Mouse (Mus musculus): ENCODE data around the gene Gm9945.

The Gm9945 gene

DNA sequence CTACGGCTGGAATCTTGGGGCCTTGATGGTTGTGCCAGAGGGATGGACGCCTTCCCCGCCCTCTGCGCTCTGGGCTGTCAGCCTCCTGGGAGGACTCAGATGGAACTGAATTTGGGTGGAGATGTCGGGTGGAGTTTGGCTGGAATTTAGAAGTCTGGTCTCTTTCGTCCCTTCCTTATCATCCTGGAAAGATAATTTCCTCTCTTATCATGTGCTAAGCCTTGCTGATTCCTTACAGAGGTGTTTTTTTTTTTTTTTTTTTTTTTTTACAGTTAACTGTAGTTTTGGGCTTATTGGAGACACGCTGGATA is 41.8 kb downstream of the Gm9945 start:
- DNase-seq (ENCODE audit: extremely low spot score, low read depth, low spot score), result no peak

DNA sequence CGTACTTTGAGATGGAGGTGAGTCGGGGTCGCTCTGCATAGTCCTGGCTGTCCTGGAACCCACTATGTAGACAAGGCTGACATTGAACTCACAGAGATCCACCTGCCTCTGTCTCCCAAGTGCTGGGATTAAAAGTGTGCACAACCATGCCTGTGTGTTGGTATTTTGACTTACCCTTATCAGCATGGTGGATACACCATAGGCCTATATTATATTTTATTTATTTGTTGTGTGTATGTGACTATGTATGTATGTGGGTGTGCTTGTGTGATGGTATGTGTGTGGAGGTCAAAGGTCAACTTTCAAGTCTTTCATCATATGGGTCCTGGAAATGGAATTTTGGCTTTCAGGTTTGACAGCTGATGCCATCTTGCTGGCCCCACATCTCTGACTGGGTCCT is 42.4 kb downstream of the Gm9945 start:
- DNase-seq (ENCODE audit: extremely low spot score, low read depth, low spot score), result no peak

DNA sequence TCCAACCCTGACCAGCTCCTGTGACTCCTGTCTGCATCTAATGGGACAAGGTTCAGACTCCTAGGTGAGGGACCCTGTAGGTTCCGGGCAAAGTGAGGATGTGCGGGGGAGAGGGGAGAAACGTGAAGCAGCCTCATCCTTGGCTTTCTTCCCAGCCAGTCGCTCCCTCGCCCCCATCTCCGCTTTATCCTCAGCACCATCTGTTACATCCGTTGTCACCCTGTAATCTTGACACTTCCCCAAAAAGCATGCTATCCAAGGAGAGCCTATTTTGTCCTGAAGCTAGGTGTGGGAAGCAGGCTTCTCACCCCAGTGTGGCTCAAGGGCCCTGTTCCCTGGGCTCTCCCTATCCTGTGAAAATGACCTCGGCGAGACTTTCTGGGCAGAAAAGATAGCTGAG is 43.0 kb downstream of the Gm9945 start:
- DNase-seq (ENCODE audit: extremely low spot score, low read depth, low spot score), result no peak

DNA sequence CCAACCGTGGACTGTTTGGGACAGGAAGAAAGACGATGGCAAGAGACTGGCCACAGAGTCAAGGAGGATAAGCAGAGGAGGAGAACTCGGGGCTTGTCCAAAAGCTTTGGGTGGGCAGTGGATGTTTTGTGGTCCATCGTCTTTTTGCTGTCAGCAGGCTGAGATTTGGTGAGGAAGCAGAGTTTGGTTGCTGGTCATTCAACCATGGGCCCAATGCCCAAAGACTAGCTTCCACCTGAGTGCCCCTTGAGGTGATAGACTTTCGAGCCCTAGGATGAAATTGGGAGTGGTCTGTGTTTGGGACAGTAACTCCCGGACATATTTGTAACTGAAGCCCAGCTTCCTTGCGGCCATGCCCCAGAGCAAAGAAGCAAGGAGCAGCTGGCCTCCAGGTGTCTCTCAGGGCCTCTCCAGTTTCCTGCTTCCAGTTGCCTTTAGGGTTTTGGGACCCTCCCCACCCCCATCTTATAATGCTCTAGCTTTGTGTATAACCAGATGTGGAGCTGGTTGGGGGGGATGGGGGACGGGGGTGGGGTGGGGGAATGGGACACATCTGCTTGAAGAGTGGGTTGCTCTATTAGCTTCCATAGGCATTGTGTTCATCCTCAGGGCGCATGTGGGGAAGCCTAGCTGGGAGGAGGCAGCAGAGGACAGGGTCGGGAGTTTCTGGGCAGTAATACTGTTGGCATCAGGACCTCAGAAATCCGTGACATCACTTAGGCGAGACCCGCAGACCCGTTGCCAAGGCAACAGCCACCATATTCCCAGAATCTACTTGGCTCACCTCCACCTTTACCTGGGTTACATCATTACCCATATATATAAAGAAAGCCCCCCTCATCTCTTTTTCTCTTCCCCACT is 43.8 kb downstream of the Gm9945 start:
- DNase-seq (ENCODE audit: extremely low spot score, low read depth, low spot score), result no peak

DNA sequence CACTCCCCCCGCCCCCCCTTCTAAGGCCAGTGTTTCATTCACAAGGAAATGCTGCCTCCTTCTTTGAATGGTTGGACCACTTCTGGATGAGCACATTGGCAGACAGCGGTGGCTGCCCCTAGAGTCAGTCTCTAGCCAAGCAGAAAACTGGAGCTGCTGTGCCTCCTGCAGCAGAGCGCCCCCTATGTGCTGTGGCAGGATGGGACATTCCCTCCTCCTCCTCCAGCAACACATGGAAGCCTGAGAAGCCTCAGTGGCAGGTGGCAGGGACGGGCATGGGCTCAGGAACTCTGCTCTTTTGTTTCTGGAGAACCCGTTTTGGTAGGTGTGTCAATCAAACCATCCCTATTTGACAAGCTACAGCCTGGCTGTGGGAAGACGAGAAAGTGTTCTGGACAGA is 44.9 kb downstream of the Gm9945 start:
- DNase-seq (ENCODE audit: extremely low spot score, low read depth, low spot score), result no peak

DNA sequence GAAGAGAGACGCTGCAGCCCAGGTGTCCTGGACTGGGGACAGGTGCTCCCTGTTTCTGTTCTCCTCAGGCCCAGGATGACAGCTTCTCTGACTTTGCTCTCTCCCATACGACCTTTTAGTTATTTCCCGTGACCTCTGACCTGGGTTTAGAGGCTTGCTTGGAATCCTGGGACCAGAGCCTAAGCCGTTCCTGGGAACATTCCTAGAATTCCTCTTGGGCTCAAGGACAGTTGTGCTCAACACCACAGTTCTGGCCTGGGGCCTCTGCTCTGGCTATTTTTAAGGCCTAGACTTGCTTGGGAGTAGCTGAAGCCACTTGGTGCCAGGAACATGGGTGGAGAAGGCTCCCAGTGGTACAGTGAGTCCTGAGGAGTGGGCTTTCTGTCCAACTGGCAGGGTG is 45.5 kb downstream of the Gm9945 start:
- DNase-seq (ENCODE audit: extremely low spot score, low read depth, low spot score), result no peak

DNA sequence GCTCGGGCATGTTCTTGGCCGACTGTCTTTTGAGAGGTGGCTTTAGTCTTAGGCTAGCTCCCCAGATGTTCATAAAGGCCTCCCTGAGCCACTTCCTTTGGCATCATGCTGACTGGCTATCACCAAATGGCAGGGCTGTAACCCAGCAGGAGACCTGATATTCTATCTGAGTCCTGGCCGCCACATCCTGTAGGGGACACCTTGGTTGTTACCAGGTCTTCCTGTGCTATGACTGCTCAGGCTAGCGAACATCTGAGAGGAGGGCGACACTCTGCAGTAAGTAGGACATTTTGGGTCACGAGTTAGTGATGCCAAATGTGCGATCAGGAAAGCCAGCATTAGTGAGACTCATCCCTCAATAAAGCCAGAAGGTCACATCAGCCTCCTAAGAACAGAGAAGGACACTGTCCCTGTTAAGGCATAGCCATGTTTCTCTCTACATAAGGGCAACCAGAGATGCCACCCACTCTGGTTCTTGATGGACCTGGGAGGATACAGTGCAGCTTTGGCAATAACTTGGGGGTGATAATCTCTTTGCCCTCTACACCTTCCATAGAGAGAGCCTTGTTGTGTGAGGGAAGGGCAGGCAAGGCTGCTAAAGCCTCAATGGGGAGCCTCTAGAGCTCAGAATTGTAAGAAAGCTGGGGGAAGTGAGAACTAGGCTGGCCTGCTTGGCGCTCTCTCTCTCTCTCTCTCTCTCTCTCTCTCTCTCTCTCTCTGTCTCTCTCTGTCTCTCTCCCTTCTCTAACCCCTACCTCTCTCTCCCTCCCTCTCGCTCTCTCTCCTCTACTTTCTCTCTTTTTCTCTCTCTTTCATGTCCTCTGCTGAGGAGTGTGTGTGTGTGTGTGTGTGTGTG is 48.7 kb downstream of the Gm9945 start:
- no peak for DNase-seq (ENCODE audit: extremely low spot score, low read depth, low spot score)

DNA sequence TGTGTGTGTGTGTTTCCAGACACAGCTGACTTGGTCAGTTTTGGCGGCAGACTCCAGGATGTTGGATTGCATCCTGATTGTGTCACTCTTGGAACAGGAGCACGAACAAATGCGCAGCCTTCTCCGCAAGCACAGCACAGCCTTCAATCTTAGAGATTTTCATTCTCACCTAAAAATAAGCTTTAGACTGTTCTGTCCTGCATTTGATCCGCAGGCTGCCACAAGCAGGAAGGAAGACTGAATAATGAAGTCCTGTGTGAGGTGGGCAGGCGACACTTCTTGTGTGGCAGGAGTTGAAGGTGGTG is 49.2 kb downstream of the Gm9945 start:
- DNase-seq (ENCODE audit: extremely low spot score, low read depth, low spot score), result no peak

DNA sequence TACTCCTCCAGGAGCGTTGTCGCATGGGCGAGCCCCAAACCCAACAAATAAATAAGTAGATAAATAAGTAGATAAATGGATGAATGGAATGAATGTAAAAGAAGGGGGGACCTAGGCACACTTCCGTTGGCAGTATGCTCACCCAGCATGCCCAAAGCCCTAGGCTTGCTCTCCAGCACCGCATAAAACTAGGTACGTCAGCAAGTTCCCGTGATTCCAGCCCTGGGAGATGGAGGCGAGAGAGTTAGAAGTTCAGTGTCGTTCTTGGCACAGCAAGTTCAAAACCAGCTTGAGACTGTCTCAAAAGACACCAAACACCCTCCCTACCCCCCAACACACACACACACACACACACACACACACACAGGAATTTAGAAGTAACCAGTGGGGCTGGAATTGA is 50.0 kb downstream of the Gm9945 start:
- no peak for DNase-seq (ENCODE audit: extremely low spot score, low read depth, low spot score)

Data from hindlimb bud, embryonic 11.5 days (tissue).